Mouse (Mus musculus) liver, postnatal 0 days (tissue): ENCODE measurements around the gene Saysd1. TPM values are rescaled to one million over a fixed set of nuclear protein-coding genes. Genes with fewer than 3 reads are reported as not detected.

Source experiments
- ATAC-seq: fragments of 200-750 bp; cut with Nextera tagmentation; 2 replicates; pipeline ENCODE4 v1.8.0; 2017; ENCODE audit warnings: mild to moderate bottlenecking, moderate library complexity
- DNase-seq: peaks from one replicate; pipeline ENCODE4 v3.0.0-alpha.2; 2016
- H3K27ac ChIP-seq: fragments of 300-500 bp; sonication (generic); 2 replicates; pipeline ENCODE4 v1.5.1; 2014; ENCODE audit warnings: antibody characterized with exemption, moderate library complexity, mild to moderate bottlenecking, low read depth
- H3K27me3 ChIP-seq: fragments of 300-500 bp; sonication (generic); 2 replicates; pipeline ENCODE4 v1.6.1; 2014; ENCODE audit warnings: low read length, control low read depth, mixed read lengths; ENCODE audit not compliant: insufficient read depth
- H3K36me3 ChIP-seq: fragments of 300-500 bp; sonication (generic); replicated peaks from 2 replicates; pipeline ENCODE4 v1.6.1; 2014; ENCODE audit warnings: mild to moderate bottlenecking, control low read depth, low read length, moderate library complexity, mixed read lengths; ENCODE audit not compliant: insufficient read depth
- H3K4me1 ChIP-seq: fragments of 300-500 bp; sonication (generic); 2 replicates; pipeline ENCODE4 v1.6.1; 2014; ENCODE audit warnings: antibody characterized with exemption, mild to moderate bottlenecking, control low read depth; ENCODE audit not compliant: insufficient read depth
- H3K4me2 ChIP-seq: fragments of 300-500 bp; sonication (generic); 2 replicates; pipeline ENCODE4 v1.6.1; 2014; ENCODE audit warnings: low read depth, mild to moderate bottlenecking, low read length, moderate library complexity, mixed read lengths
- H3K4me3 ChIP-seq: fragments of 300-500 bp; sonication (generic); 2 replicates; pipeline ENCODE4 v1.5.1; 2014; ENCODE audit warnings: low read depth, low read length
- H3K9ac ChIP-seq: fragments of 300-500 bp; sonication (generic); replicated peaks from 2 replicates; pipeline ENCODE4 v1.6.1; 2014; ENCODE audit warnings: mild to moderate bottlenecking, moderate library complexity
- H3K9me3 ChIP-seq: fragments of 300-500 bp; sonication (generic); 2 replicates; pipeline ENCODE4 v1.6.1; 2016; ENCODE audit warnings: mild to moderate bottlenecking, control low read depth, low read length, mixed read lengths
- CTCF ChIP-seq: sonication (generic); IDR thresholded peaks from 2 replicates; pipeline ENCODE4 v1.5.1; 2016; ENCODE audit warnings: antibody characterized with exemption, low read depth
- EP300 ChIP-seq: IDR thresholded peaks from 2 replicates; pipeline ENCODE4 v1.6.1; 2016; ENCODE audit warnings: antibody characterized with exemption, low read depth, mild to moderate bottlenecking
- WGBS: fragments of 180-500 bp; shearing (Covaris S2); extraction: QIAGEN DNeasy Blood & Tissue Kit; methylation state at CpG from one replicate; pipeline ENCODE4 v1.1.7; 2014; ENCODE audit not compliant: insufficient replicate concordance; 5-methylcytosine and 5-hydroxymethylcytosine counted together
- polyA plus RNA-seq: library from polyadenylated mRNA; unstranded; fragments of >200 nt; fragmentation: Nextera tagmentation; extraction: Ambion mirVana; gene quantifications from 2 replicates; pipeline ENCODE4 v1.2.1, GENCODE M21; 2015

Saysd1 gene
- polyA plus RNA-seq, 1 experiment from 2014 or later: 9.6 TPM

DNA sequence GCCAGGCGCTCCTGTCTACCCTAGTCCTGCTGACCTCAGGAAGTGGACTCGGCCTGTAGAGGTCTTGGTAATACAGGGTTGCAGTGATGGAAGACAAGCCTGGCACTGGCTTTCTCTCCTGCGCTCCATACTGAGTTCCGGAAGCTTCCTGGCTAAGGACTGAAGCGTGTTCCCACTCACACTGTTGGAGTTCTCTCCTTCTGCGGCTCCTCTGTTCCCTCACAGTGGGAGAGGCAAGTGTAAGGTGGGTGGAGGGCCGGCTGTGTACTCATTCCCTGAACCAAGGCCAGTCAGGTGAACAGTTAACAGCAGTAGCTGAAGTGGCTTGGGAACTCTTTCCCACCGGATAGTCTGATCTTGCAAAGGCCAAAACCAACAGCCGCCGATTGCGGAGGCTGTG, 18.3 kb downstream of the Saysd1 start:
- H3K4me3 ChIP-seq: no peak overlapping the region
- no peak overlapping the region for H3K27ac ChIP-seq
- H3K4me2 ChIP-seq: no peak overlapping the region
- no peaks in the 10 kb centered on the region for H3K4me1 ChIP-seq
- no peaks in the 10 kb centered on the region for H3K27me3 ChIP-seq
- H3K9ac ChIP-seq: no peak overlapping the region
- DNase-seq (no peak), ATAC-seq (no peak)
- WGBS: 79% methylated on average over 11 of the region's 11 CpGs
- no peaks in the 10 kb centered on the region for H3K9me3 ChIP-seq
- H3K36me3 ChIP-seq: no peaks in the 10 kb centered on the region
- TF ChIP-seq EP300: no peak
- no peak for TF ChIP-seq CTCF

DNA sequence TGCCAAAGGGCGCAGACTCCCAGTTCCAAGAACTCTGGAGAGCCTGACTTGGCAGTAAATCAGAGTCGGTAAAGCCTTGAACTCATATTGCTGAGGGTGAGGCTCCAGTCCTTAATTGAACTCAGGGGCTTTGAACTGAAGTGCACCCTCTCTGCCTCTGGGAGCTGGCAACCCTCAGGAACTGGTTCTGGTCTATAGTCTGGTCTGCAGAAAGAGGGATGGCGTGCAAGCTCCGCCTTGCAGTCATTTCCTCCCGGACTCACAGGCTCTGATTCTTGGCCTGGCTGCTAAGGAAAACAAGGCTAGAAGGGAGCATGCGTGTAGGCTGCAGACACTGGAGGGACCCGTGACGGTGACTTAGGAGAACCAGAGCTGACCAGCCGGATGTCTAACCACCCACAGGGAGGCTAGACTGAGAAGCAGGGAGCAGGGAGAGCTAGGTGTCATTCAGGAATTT, 22.2 kb downstream of the Saysd1 start:
- Histone ChIP-seq H3K27ac (no peak overlapping the region), H3K36me3 (no peaks in the 10 kb centered on the region)
- 62% methylated on average over 9 of the region's 9 CpGs for WGBS

DNA sequence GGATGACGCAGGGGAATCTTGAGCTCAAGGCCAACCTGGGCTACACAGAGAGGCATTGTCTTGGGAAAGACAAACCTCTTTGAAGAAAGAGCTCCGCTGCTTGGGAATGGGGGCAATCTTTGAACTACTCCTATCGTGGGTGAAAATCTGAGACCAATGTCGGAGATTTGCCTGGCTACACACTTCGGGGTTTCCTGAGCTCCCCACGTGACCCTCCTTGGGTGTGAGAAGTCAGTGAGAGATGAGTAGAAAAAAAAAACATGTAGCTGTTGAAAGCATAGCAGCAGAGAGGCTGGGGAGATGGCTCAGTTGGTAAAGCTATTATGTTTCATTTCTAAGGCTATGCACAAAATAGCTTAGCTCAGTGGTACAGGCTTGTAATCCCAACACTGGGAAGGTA, 23.4 kb downstream of the Saysd1 start:
- WGBS: 70% methylated on average over 6 of the region's 6 CpGs
- Histone ChIP-seq H3K4me2 (no peak overlapping the region), H3K9me3 (no peaks in the 10 kb centered on the region), H3K27ac (no peak overlapping the region), H3K27me3 (no peaks in the 10 kb centered on the region), H3K4me3 (no peak overlapping the region), H3K36me3 (no peaks in the 10 kb centered on the region), H3K4me1 (no peaks in the 10 kb centered on the region), H3K9ac (no peak overlapping the region)
- DNase-seq (no peak), ATAC-seq (no peak)
- TF ChIP-seq CTCF: no peak
- no peak for TF ChIP-seq EP300

More for the DNA sequence above, 22.2 kb downstream of the Saysd1 start:
- H3K9ac ChIP-seq: no peak overlapping the region
- no peak overlapping the region for H3K4me3 ChIP-seq
- H3K4me1 ChIP-seq: no peaks in the 10 kb centered on the region
- TF ChIP-seq EP300: no peak
- no peak for TF ChIP-seq CTCF
- ATAC-seq (no peak), DNase-seq (no peak)
- no peak overlapping the region for H3K4me2 ChIP-seq
- H3K9me3 ChIP-seq: no peaks in the 10 kb centered on the region
- no peaks in the 10 kb centered on the region for H3K27me3 ChIP-seq

DNA sequence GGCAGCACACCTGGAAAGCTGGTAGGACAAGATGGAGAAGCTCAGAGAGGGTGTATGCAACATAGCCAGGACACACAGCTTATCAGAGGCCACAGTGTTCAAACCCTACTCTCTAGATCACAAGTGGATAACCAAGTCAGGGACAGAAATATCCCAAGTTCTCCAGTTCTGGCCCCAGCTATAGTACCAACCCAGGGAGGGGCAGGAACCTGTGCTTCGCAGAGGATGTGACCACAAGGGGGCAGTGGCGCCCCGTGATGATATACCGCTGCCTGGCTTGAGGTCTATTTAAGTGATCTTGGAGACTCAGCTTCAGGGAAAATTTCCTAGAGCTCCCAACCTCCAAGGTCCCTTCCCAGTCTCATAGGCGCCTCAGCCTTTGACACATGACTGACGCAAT, 24.4 kb downstream of the Saysd1 start:
- no peak overlapping the region for H3K9ac ChIP-seq
- WGBS: 9% methylated on average over 6 of the region's 6 CpGs
- H3K27ac ChIP-seq: no peak overlapping the region
- no peak overlapping the region for H3K4me2 ChIP-seq
- no peaks in the 10 kb centered on the region for H3K27me3 ChIP-seq
- TF ChIP-seq EP300: no peak
- TF ChIP-seq CTCF: peak; percentile 92
- H3K4me1 ChIP-seq: no peaks in the 10 kb centered on the region
- H3K36me3 ChIP-seq: no peaks in the 10 kb centered on the region
- no peaks in the 10 kb centered on the region for H3K9me3 ChIP-seq
- ATAC-seq (peak; percentile 85), DNase-seq (peak; percentile 86)
- H3K4me3 ChIP-seq: no peak overlapping the region

DNA sequence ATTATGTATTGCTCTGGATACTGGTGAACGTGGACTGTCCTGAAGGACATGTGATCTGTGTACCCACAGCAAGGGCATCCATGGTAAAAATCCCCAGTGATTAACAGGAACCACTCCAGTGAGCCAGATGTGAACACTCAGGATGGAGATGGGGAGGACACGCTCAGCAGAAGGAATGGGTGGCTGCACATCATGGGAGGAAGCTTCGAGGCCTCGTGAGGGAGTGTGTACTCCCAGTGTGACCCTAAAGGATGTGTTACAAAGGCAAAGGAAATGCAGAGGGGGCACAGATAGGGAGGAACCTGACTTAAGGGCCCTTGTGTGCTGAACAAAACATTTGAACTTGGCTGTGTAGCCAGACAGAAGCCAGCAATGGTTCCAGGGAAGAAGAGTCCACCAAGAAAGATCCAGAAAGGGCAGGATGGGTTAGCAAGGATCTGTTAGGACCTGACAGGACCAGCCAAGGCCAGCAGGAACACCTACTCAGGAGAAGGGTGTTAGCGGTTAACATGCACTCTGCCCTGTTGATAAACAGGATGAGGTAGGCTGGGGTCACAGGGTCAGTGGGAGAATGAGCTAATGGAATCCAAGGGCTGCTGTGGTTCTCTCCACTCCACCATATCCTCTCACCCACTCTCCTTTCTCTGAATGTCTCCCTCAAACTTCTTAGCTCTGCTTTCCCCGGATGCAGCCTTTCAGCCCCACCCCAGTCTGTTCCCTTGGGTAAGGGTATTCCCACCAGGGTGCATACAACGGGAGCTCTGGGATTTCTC, 25.0 kb downstream of the Saysd1 start:
- H3K27ac ChIP-seq: no peak overlapping the region
- no peak overlapping the region for H3K4me2 ChIP-seq
- WGBS: 40% methylated on average over 7 of the region's 7 CpGs
- no peaks in the 10 kb centered on the region for H3K4me1 ChIP-seq
- no peaks in the 10 kb centered on the region for H3K36me3 ChIP-seq
- no peaks in the 10 kb centered on the region for H3K9me3 ChIP-seq
- DNase-seq (peak; percentile 25), ATAC-seq (peak; percentile 92)
- H3K4me3 ChIP-seq: no peak overlapping the region
- no peak overlapping the region for H3K9ac ChIP-seq
- no peak for TF ChIP-seq CTCF
- no peak for TF ChIP-seq EP300
- H3K27me3 ChIP-seq: no peaks in the 10 kb centered on the region

DNA sequence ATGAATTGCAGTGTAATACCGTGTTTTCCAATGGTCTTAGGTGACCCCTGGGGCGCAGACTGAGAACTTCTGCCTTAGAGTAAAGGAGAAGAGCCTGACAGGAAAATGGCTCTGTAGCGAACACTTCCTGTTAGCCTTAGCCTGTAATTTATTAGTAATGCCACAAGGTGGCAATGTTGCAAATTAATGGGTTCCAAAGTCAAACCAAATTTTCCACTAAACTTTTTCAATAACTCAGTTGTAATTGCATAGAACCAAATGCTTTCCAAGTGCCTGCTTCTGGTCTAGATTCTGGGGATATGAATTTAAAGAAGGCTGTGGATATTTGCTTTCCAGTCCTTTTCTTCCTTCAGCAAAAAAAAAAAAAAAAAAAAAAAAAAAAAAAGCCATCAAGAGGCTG, 26.1 kb downstream of the Saysd1 start:
- Histone ChIP-seq H3K27me3 (no peaks in the 10 kb centered on the region), H3K36me3 (no peaks in the 10 kb centered on the region), H3K9ac (no peak overlapping the region), H3K4me1 (no peaks in the 10 kb centered on the region), H3K9me3 (no peaks in the 10 kb centered on the region), H3K4me3 (no peak overlapping the region), H3K27ac (no peak overlapping the region), H3K4me2 (no peak overlapping the region)
- TF ChIP-seq EP300 (no peak), CTCF (peak; percentile 38)
- no peak for DNase-seq
- ATAC-seq: no peak
- 65% methylated on average over 3 of the region's 3 CpGs for WGBS
